In the genomic region with DNA sequence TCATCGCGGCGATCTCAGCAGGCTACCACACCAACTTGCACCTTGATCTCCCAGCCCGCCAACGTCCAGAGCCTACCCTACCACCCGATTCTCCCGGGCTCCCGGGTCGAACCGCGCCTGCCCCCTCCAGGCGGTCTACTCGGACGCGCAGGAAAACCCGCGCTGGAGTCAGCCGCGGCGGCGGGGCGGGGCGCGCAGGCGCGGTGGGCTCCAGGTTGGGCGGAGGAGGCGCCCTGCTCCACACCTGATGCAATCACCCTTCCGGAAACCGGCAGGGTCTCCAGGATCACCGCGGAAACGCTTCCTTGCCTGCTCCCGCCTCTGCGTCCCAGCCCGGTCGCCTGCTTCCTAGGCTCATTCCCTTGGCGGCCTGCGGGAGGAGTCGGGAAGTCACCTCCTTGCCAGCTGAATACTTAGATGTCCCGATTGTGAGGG, we compare ENCODE assay signal across 8 mouse cellular contexts. TPM values are rescaled to one million over a fixed set of nuclear protein-coding genes. Genes with fewer than 3 reads are reported as not detected.
DNase-seq lines count a peak whose midpoint lies in the region; ATAC-seq and TF ChIP-seq lines count a peak whose summit lies in the region.

No protein-coding gene starts in this region.

- TF ChIP-seq POLR2A in liver, adult 2 months (IDR thresholded peaks at IDR 0.05; ENCODE audit: extremely low read depth, insufficient read depth, low read length) = no peak
- TF ChIP-seq POLR2A in testis, adult 2 months (IDR thresholded peaks at IDR 0.05; ENCODE audit: control insufficient read depth, low read depth, low read length) = no peak

- under 1% methylated on average over 40 of the region's 41 CpGs for WGBS in heart, embryonic 12.5 days
- under 1% methylated on average over 41 of the region's 41 CpGs for WGBS in kidney, postnatal 0 days
- WGBS in liver, adult 2 months = 0% methylated on average over 41 of the region's 41 CpGs

- H3K27me3 ChIP-seq in heart, embryonic 12.5 days (replicated peaks) = no peaks in the 10 kb centered on the region
- H3K27me3 ChIP-seq in kidney, postnatal 0 days (ENCODE audit: insufficient read depth, low read length) = no peaks in the 10 kb centered on the region
- H3K27me3 ChIP-seq in liver, adult 2 months (ENCODE audit: control insufficient read depth, insufficient read depth, low read length) = no peaks in the 10 kb centered on the region
- H3K27me3 ChIP-seq in testis, adult 2 months (ENCODE audit: control insufficient read depth, insufficient read depth, low read length) = no peaks in the 10 kb centered on the region

- H3K4me2 ChIP-seq in heart, embryonic 12.5 days = peak overlapping the region; percentile 74
- H3K4me2 ChIP-seq in kidney, postnatal 0 days (ENCODE audit: low read length) = peak overlapping the region; percentile 80

- H3K4me1 ChIP-seq in heart, embryonic 12.5 days (replicated peaks) = peaks cover 23% of the 10 kb centered on the region
- H3K4me1 ChIP-seq in kidney, postnatal 0 days (replicated peaks; ENCODE audit: insufficient read depth, low read length) = peaks cover 22% of the 10 kb centered on the region
- peaks cover 9% of the 10 kb centered on the region for H3K4me1 ChIP-seq in liver, adult 2 months (ENCODE audit: control insufficient read depth, insufficient read depth, low read length)
- peaks cover 15% of the 10 kb centered on the region for H3K4me1 ChIP-seq in testis, adult 2 months (ENCODE audit: control insufficient read depth, insufficient read depth, low read length)

- peak overlapping the region; percentile 62 for H3K4me3 ChIP-seq in heart, embryonic 12.5 days
- H3K4me3 ChIP-seq in kidney, postnatal 0 days (replicated peaks; ENCODE audit: low read depth, low read length) = peak overlapping the region; percentile 50
- peak overlapping the region; percentile 81 for H3K4me3 ChIP-seq in liver, adult 2 months (ENCODE audit: insufficient read depth, low read depth, low read length)
- H3K4me3 ChIP-seq in testis, adult 2 months (ENCODE audit: control insufficient read depth, low read depth, low read length) = peak overlapping the region; percentile 86

- DNase-seq in spleen, adult 18-20 months = peak; percentile 26 to 55
- no peak for DNase-seq in spleen, adult 12 weeks (ENCODE audit: low spot score)
- peak; percentile 46 for DNase-seq in fibroblast of lung, adult 2 months (ENCODE audit: low read depth)
- peak; percentile 79 for DNase-seq in kidney, postnatal 0 days (ENCODE audit: low spot score)
- DNase-seq in liver, adult 2 months (ENCODE audit: extremely low read depth, low read depth, low spot score) = peak; percentile 45
- DNase-seq in neural tube, embryonic 10.5 days (ENCODE audit: extremely low spot score, low spot score) = peak; percentile 85

- peak overlapping the region; percentile 69 for H3K9ac ChIP-seq in heart, embryonic 12.5 days
- peak overlapping the region; percentile 46 for H3K9ac ChIP-seq in kidney, postnatal 0 days (ENCODE audit: low read depth, low read length)
- peak overlapping the region; percentile 59 for H3K9ac ChIP-seq in liver, adult 2 months (ENCODE audit: low read depth, low read length)

- no peaks in the 10 kb centered on the region for H3K9me3 ChIP-seq in heart, embryonic 12.5 days (replicated peaks)
- H3K9me3 ChIP-seq in kidney, postnatal 0 days (replicated peaks; ENCODE audit: low read length) = no peaks in the 10 kb centered on the region

- TF ChIP-seq CTCF in kidney, postnatal 0 days (IDR thresholded peaks at IDR 0.05; ENCODE audit: low read depth) = peak; percentile 74
- TF ChIP-seq CTCF in liver, adult 2 months (IDR thresholded peaks at IDR 0.05; ENCODE audit: low read depth, low read length) = peak; percentile 63
- TF ChIP-seq CTCF in testis, adult 2 months (IDR thresholded peaks at IDR 0.05; ENCODE audit: control insufficient read depth, insufficient read depth, insufficient replicate concordance, low read depth, low read length) = no peak; the same call in 1 of the 2 replicates

- peaks cover 4% of the 10 kb centered on the region; the same call in 1 of the 2 replicates for H3K79me2 ChIP-seq in liver, adult 2 months (ENCODE audit: control insufficient read depth, insufficient read depth, low read length)

- no peaks in the 10 kb centered on the region for H3K36me3 ChIP-seq in heart, embryonic 12.5 days
- H3K36me3 ChIP-seq in kidney, postnatal 0 days (ENCODE audit: insufficient read depth, low read length) = no peaks in the 10 kb centered on the region
- H3K36me3 ChIP-seq in liver, adult 2 months (ENCODE audit: control insufficient read depth, insufficient read depth, low read length) = no peaks in the 10 kb centered on the region
- H3K36me3 ChIP-seq in testis, adult 2 months (ENCODE audit: control insufficient read depth, insufficient read depth, low read length) = no peaks in the 10 kb centered on the region

- H3K27ac ChIP-seq in heart, embryonic 12.5 days (ENCODE audit: poor library complexity, severe bottlenecking) = peak overlapping the region; percentile 47
- H3K27ac ChIP-seq in kidney, postnatal 0 days = peak overlapping the region; percentile 77
- peak overlapping the region; percentile 42 for H3K27ac ChIP-seq in liver, adult 2 months (replicated peaks; ENCODE audit: insufficient read depth, low read depth, low read length)
- H3K27ac ChIP-seq in testis, adult 2 months (ENCODE audit: control insufficient read depth, insufficient read depth, low read depth, low read length) = no peak overlapping the region; the same call in 1 of the 2 replicates

- peak; percentile 56 for ATAC-seq in heart, embryonic 12.5 days (ENCODE audit: insufficient number of reproducible peaks, low FRiP score)
- ATAC-seq in kidney, postnatal 0 days (replicated peaks; ENCODE audit: low FRiP score, low read depth) = peak; percentile 67

RNA-seq across cellular contexts. Expression of a gene that starts 1.6 kb away (rescaled TPM):
- 30.7 and 32.1 TPM in 2 replicates for polyA plus RNA-seq in heart, embryonic 12.5 days (2016; fragmentation: Nextera tagmentation; extraction: Ambion mirVana)
- polyA plus RNA-seq in kidney, postnatal 0 days (2015; fragmentation: Nextera tagmentation; extraction: Ambion mirVana) = 47.0 and 52.7 TPM in 2 replicates
- total RNA-seq in liver, adult 2 months (2014; rRNA removed) = 5.3 and 7.0 TPM in 2 replicates
- polyA plus RNA-seq in liver, adult 2 months (2012; rRNA removed) = 1.4 and 3.2 TPM in 2 replicates
- 0.73 and 1.2 TPM in 2 replicates for polyA plus RNA-seq in testis, adult 2 months (2012; rRNA removed)

RNA-seq across cellular contexts. Expression of a gene that starts 55.7 kb away (rescaled TPM):
- 128 and 129 TPM in 2 replicates for polyA plus RNA-seq in heart, embryonic 12.5 days (2016; fragmentation: Nextera tagmentation; extraction: Ambion mirVana)
- 51.3 and 63.3 TPM in 2 replicates for polyA plus RNA-seq in kidney, postnatal 0 days (2015; fragmentation: Nextera tagmentation; extraction: Ambion mirVana)
- total RNA-seq in liver, adult 2 months (2014; rRNA removed) = 0.09 and 0.13 TPM in 2 replicates
- polyA plus RNA-seq in liver, adult 2 months (2012; rRNA removed) = not detected in 2 replicates
- 78.5 and 98.7 TPM in 2 replicates for polyA plus RNA-seq in testis, adult 2 months (2012; rRNA removed)

Comparison
In these comparisons a context has a peak if more than half of its experiments do, and no peak if none do; other contexts are left out.
1. RNA of a gene that starts 55.7 kb away (polyA plus RNA-seq): 128 to 129 TPM in heart, embryonic 12.5 days, 78.5 to 98.7 TPM in testis, adult 2 months and 51.3 to 63.3 TPM in kidney, postnatal 0 days; not detected in liver, adult 2 months; every median in the first group is over 10 times any median in the second.
2. Peak in every context shown above with its lines, with median percentiles within 50 percentile points of each other: H3K4me3 ChIP-seq and H3K9ac ChIP-seq.